Mouse (Mus musculus): ENCODE results near the gene Etv2.

- TF ChIP-seq CTCF (IDR thresholded peaks at IDR 0.05; ENCODE audit: insufficient read depth, low read depth, low read length): no peak
- TF ChIP-seq POLR2A (IDR thresholded peaks at IDR 0.05; ENCODE audit: insufficient read depth, low read depth, low read length): no peak
Measured at GRCm38 (mm10) chr7:30608476-30608875, 27.2 kb downstream of the Etv2 start.

Measured in olfactory bulb, adult 2 months (tissue).